Mouse (Mus musculus) CD8-positive naive resting alpha-beta T cell, adult 2 months (primary cell): ENCODE measurements at regions not wholly inside any gene's neighbourhood (a gene's known extent, or its start where the extent isn't known, plus 50 kb on each side); places are given as distances from the start of the nearest gene placed in this dataset.

Experiments used
- DNase-seq, 2 experiments: peaks; one replicate each; pipeline ENCODE4 v3.0.0; 2022; ENCODE audit warnings: low read depth in 2 of 2, low spot score in 2 of 2

DNA sequence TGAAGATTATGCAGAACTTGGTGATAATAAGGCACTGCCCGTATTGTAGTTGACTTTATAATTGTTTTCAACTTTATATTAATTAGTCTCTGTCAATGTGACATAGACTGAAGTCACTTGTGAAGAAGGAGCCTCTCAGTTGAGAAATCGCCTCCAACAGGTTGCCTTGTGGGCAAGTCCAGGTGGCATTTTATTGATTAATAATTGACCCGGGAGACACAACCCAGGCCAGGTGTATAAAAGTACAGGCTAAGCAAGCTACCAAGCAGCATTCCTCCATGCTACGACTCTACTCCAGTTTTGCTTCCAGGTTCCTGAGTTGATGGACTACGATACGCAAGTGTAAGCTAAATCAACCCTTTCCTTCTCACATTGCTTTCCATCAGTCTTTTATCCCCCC lies 268.2 kb upstream of the Klf3 start:
- no peak for DNase-seq

DNA sequence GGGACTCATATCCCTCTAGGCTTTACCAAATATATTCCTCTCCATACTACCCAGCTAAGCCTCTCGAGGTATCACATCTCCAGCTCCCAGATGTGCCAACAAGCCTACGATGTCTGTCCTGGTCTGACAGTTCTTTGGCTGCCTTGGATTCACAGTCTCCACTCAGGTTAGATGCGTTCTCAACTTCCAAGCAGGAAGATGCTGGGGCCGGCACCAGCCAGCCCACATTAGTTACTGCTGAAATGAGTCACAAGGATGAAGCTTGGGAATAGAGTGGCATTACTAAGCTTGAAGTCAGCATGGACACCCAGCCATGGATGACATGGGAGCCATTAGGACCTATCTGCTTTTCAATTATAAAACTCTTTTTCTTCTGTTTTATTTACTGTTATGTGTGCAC lies 267.6 kb upstream of the Klf3 start:
- DNase-seq = no peak

DNA sequence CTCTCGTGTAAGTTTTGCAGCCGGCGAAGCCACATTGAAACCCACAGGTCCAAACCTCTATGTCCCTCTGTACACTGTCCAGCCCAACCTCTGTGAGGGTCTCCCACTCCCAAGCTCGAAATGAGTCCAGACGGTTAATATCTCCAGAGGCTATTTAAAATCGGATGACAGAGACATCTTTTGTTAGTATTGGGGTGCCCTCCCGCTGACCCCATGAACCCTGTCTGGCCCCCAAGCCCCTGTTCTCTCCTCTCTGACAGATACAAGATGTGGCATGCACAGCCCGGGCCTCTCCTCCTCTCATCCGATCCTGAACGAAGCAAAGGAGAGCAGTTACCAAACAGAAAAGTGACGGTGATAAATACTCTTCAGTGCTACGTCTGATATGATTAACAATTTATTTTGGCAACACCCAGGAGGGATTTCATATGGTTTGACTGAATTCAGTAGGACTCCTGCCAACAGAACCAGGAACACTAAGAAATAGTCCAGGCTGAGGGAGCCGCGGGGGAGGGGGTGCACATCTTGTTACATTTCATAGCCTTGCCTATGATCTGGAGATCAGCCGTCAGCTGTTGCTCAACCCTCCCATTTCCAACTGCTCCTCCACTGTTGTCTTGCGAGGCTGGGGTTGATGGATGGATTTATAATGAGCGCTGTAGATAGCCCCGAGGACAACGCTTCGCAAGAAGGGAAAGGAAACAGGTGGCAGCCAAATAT lies 266.6 kb upstream of the Klf3 start:
- DNase-seq = no peak

DNA sequence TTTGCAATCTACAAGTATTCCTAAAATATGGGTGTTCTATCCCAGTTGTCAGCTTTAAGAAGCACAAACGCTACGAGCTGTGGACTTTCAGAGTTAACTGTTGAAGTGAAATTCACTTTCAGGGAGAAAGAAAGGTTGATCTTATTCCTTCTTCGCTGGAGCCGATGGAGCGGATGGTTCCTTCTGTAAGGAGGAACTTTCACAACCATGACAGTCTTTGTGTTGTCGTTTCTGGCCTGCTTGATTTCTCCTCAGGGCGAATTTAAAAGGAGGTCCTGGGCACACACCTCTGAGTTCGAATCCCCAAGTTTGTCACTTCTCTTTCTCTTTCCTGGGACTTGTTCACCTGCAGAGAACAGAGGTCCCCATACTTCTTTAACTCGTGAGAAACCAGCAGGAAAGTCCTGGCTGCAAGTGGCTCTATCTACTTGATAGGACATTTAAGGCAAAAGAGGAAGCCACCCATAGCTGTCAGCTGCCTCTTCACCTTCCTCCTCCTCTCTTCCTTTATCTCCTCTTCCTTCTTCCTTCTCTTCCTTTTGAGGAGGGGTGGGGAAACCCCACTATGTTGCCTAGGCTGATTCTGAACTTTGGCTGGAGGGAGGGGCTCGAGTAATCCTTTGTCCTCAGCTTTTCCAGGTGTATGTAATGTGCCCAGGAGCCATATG lies 265.9 kb upstream of the Klf3 start:
- DNase-seq = no peak

DNA sequence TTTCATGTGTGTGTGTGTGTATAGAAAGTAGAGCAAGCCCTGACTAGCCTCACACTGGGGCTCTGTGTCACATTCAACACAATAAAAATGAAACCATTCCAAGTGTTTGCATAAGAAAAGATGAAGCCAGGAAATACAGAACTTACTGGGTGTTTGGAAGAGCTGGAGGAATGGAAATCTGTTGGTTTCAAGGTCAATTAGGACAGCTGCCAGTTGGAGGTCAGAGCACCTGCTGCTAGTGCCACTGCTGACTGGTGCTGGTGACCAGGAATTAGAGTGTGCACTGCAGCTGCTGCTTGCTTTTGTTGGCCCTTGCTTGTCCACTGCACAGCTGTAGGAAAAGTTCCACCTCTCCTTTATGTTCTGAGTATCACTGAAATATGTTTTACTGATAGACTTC lies 261.4 kb upstream of the Klf3 start:
- no peak for DNase-seq

DNA sequence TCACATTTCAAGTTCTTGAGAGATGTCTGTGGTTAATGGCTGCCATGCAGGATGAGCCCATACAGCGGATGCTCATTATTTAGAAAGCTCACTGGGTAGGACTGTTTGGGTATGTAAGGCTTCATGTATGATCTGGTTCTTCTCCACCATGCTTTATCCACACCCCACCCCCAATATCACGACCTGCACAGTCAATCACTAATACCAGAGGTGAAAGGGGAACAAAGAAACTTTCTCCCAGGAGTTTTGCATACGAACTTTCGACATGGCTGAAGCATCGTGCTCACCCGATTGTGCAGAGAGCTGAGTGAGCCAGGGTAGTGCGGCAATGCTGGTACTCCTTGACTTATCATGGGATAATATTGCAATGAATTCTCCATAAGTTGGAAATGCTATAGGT lies 247.3 kb upstream of the Klf3 start:
- no peak for DNase-seq

DNA sequence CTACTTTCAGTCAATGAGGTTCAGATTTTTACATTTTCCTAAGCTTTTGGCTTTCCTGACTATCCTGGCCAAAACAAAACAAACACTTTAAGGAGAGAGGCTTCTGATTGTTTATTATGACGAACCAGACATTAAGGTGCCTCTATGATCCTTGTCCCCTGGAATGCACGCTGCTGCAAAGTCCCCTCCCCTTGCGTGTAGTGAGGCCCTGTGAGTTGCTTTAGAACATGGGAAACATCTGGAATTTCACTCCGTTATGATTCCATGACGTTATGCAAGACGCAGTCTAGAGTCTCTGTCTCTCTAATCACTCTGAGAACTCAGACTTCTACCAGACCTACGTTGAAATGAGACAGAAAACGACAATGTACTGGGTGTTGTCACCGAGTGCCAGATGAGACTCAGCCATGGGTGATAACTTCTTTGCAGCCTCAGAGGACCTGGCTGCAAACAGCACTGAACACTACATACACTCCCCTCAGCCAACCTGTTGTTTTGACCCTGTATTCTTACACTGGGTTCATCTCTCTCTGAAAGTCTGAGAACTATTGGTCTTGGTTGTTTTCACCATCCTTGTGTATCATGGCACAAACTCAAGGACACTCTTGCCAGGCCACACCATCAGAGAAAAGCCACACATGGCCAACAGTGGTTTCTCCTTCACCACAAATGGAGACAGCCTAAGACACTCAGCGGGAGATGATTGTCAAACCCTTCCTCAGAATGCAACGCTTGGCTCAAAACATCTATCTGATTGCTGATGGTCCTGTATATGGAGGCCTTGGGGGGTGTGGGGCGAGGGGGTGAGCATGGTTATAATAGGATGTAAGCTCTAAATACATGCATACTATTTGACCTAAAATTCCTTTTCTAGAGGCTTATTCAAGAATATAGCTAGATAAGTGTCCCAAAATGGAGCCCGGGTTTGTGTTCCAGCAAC lies 236.5 kb upstream of the Klf3 start:
- no peak for DNase-seq

DNA sequence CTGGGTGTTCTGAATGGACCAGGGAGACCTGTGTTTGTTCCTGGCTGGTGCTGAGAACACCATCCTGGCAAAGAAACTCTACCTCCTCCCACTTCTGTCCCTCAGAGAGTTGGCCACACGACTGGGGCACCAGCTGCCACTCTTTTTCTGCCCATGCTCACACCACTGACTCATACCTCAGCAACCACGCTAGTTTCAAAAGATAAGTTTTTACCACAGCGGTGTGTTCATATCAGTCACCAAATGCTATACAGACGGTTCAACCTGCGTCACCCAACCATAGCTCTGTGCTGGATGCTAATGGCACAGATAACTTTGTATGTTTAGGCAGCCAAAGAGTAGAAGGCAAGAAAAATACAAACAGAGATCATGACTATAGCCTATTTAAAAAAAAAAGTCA lies 235.4 kb upstream of the Klf3 start:
- DNase-seq = no peak

DNA sequence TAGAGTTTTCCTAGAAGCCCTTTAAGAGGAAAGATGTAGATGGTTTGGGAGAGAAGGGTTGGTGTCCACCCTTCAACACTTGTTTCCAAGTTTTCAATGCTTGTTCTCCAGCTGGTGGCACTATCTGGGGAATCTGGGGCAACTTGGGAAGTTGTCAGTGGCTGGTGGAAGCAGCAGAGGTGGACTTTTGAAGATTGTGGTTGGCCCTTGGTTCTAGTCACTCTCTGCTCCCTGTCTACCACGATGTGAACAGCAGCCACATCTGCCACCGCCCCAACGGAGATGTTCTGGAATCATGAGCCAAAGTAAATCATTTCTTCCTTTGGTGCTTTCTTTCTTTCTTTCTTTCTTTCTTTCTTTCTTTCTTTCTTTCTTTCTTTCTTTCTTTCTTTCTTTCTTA lies 234.9 kb upstream of the Klf3 start:
- DNase-seq = no peak

DNA sequence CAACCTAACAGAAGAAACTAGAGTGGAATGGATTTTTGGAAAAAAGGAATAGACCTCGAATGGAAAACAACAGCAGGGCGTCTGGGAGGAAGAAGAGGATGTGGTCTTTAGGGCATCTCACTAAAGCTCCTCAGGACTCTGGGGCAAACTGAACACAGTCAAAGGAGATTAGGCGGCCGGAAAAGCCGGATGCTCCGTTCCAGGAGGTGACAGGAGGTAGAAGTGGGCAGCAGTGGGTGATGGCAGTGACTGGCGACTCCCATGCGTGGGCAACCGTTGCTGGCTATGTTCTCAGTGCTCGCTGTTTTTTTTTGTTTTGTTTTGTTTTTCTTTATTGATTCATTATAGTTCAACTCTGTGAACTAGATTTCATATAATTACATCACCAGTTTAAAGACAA lies 228.8 kb upstream of the Klf3 start:
- DNase-seq = no peak

DNA sequence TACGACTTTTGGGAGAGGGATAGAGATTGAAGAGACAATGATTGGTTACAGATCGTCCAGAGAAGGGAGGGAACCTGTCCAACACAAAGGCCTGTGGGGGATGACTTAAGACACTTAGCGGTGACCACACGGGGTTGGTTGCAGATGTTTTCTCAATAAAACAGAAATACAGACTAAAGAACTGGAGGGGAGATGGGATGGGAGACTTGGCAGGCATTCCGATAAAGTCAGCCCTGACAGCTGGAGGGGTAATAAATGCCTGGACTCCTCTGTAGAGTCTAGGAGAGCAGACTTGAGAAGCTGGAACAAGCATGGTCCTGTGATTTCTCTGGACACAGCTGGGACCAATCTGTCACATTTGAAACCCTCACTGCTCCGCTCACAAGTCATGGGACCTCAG lies 227.3 kb upstream of the Klf3 start:
- no peak for DNase-seq

DNA sequence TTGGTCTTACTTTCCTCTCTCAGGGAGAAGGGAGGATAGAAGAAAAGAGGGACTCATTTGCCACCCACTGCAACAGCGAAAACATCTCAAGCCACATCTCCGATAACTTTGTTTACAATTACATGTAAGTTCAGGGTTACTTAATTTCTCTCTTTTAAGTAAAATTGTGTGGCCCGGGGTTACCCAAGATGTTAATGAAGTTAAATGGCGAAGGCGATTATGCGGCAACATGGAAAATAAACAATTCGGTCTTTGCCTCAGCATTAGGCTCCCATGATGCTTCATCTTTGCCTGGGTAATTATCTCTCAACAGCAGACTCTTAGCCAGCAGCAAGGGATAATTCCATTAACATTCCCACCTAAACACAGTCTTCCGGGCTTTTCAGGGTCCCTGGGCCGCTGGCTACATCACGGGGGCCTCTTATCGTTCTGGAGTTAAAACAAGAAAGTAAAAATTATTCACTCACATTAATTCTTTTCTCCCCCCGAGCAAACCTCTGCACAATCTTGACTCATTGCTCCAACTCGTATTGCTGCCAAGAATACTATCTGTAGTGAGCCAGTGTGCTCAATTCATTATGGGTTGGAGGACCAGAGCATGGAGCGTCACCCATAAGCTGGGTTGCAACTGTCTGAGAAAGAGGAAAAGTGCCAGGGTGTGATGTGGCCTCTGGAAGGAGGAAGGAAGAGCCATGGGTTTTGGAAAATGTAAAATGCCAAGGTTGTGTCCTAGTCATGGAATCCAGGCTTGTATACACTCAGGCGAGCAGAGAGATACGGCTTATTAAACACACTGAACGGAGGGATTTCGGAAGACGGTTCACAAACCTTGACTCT lies 226.5 kb upstream of the Klf3 start:
- DNase-seq = no peak

DNA sequence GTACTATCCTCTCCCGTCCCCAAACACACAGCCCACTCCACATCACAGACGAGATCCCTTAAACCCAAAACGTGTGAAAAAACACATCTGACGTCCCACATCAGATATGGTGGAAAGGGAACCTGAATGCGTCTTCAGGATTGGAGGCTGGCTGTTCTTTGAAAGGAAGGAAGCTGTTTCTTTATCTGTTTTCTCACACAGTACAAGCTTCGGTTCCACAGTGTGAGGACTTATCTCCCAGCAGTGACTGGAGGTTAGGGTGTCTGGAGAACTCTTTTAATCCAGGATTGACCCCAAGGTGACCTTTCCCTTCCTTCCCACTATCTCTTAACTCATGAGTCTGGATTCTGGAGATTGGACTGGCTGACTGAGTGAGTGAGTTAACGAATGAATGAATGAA lies 225.8 kb upstream of the Klf3 start:
- no peak for DNase-seq

DNA sequence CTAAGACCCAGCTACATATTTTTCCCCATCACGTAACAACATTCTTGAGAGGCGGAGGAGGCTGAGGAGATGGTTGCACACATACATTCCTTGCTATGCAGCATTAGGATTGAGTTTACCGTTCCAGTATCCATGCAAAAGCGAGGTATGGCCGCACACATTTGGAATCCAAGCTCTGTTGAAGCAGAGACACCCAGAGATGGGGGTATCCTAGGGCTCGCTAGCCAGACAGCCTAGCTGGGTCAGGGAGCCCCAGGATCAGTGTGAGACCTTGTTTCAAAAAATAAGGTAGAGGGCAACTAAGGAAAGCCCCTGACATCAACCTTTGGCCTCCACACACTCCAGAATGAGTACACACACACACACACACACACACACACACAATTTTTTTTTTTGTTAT lies 224.7 kb upstream of the Klf3 start:
- DNase-seq = no peak

DNA sequence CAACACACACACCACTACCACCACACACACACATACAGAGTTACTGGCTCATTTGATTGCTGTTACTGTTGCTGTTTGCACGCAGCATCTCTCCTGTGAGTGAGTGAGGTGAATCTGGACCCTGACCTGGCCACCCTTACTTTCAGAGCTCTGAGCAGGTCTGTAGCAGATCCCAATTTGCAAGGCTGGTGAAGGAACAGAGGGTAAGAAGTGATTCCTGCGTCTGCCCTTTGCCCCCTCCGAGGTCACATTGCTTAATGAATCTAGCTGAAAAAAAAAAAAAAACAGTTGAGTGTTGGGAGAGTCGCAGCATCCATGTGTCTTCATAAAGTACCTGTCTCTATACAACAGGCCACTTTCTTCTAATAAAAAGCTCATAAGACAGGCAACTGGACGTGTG lies 224.1 kb upstream of the Klf3 start:
- no peak for DNase-seq

DNA sequence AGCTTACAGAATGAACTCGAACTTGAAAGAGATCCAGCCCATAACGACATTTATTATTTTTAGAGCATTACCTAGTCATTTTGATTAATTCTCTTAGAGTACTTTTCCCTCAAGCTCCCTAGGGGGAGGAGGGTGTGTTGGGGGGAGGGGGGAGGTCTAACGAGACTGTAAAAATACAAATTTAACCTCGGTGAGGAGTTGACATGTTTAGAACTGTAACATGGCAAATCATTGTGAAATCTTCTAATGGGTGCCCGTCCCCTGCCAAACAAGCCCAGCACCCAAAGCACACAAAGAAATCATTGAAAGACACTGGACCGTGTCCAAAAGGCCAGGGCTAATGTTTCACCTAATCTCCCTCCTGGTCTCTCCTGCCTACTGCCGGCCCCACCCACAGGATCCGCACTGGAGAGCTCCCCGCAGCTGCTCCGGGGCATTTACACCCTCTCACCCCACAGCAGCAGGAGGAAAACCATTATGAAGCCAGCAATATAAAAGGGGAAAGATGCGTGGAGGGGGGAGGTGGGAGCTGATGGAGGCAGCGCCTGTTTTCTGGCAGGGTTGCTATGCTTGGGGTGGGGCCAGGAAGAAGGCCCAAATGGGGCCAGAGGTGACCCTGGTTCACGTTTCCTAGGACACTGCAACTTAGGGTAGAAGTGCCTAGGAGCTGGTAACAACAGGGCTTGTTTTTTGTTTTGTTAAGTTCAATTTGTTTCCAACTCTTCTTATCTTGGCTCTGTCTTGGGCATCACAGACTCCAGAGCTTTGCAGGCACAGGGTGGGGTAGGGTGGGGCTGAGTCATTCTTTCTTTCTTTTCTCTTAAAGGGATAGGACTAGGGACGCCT lies 223.5 kb upstream of the Klf3 start:
- no peak for DNase-seq

DNA sequence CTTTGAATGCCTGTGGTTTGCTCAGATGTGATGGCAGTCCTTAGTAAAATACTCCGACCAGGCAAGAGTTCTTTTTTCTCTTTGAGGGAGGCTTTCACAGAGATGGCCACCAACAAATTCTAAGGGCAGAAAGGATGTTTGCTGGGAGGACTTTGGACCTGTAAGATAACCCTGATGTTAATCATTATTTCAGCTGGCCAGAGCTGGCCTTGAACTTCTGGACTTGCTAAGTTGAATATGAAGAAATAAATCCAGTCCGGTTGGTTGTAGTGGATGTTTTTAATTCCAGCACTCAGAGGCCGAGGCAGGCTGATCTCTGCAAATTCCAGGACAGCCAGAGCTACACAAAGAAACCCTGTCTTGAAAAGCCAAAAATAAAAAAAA lies 222.9 kb upstream of the Klf3 start:
- DNase-seq = no peak

DNA sequence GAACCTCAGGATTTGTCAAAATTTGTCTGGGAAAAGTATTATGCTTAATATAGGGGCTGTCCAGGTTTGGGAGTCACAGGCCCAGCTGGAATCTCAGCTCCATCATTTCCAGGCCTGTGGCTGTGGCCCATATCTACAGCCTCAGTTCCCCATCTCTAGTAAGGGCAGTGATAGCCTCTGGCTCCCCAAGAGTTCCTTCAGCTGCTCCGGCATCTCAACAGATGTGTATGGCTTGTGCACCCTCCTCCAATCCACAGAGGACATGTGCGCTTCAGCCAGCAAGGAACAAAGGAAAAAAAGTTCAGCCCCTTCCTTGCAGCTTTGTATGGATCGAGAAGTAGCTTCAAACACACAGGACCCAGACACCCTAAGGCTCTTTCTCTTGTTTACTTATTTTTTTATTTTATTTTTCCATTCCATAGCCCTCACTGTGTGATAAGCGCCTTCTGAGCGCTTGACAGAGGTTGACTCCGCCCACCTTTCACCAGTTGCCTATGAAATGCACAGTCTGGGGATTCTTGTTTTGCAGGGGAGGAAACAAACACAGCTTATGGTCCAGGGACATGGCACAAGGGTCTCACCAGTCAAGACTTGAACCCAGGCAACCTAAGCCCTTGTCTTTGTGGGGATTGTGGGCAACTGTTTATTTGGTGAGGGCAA lies 222.3 kb upstream of the Klf3 start:
- DNase-seq = no peak

DNA sequence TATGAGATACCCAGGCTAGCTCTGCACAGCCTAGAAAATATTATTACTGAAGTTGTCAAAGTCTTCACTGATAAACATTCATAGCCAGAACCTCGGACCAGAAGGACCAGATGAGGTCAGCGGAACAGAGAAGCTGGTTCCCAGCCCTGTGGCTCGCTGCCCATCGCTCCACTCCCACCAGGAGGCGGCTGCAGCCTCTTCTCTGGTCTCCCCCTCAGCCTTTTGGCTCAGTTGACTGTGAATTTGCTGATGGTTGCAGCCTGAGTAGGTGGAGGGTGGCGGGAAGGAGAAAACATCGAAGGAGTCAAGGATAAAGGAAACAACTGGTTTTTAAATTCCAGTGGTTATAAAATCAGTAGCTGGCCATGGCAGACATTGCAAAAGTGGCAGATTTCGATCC lies 221.7 kb upstream of the Klf3 start:
- no peak for DNase-seq

DNA sequence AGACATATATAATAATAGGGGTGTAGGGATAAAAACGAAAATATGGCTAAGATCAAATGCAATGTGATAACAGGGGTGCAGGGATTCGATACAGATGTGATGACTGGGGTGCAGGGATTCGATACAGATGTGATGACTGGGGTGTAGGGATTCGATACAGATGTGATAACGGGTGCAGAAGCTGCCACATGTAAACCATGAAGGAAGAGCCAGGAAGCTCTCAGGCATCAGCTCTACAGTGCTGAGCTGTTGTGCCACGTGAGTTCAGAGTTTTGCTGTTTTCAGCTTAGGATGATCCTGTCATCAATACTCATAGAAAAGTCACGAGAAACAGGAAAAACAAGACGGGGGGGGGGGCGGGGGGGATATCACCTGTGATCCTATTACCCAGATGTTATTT lies 221.2 kb upstream of the Klf3 start:
- DNase-seq = no peak
